Mouse (Mus musculus) brown adipose tissue, adult 24 weeks (tissue): ENCODE measurements around the gene Trim33. TPM values are rescaled to one million over a fixed set of nuclear protein-coding genes. Genes with fewer than 3 reads are reported as not detected.

Experiments
- H3K27ac ChIP-seq: fragments of 200-500 bp; replicated peaks from 2 replicates; pipeline ENCODE4 v1.5.1; 2012; ENCODE audit warnings: low read depth, mild to moderate bottlenecking, low read length
- H3K4me1 ChIP-seq: fragments of 200-500 bp; 2 replicates; pipeline ENCODE4 v1.6.1; 2012; ENCODE audit warnings: low read length, mixed read lengths; ENCODE audit not compliant: control insufficient read depth, insufficient read depth, insufficient read length
- H3K4me3 ChIP-seq: fragments of 200-500 bp; 2 replicates; pipeline ENCODE4 v1.5.1; 2012; ENCODE audit warnings: low read depth, mild to moderate bottlenecking, low read length, moderate library complexity; ENCODE audit not compliant: insufficient read depth
- polyA plus RNA-seq: library from polyadenylated mRNA; stranded (reverse); fragments of >200 nt; gene quantifications from 2 replicates; pipeline ENCODE4 v1.2.4, GENCODE M21; 2012; ENCODE audit not compliant: missing spikeins, insufficient read depth, insufficient read length

Gene Trim33
- 9.6 and 23.0 TPM in 2 replicates for polyA plus RNA-seq

DNA sequence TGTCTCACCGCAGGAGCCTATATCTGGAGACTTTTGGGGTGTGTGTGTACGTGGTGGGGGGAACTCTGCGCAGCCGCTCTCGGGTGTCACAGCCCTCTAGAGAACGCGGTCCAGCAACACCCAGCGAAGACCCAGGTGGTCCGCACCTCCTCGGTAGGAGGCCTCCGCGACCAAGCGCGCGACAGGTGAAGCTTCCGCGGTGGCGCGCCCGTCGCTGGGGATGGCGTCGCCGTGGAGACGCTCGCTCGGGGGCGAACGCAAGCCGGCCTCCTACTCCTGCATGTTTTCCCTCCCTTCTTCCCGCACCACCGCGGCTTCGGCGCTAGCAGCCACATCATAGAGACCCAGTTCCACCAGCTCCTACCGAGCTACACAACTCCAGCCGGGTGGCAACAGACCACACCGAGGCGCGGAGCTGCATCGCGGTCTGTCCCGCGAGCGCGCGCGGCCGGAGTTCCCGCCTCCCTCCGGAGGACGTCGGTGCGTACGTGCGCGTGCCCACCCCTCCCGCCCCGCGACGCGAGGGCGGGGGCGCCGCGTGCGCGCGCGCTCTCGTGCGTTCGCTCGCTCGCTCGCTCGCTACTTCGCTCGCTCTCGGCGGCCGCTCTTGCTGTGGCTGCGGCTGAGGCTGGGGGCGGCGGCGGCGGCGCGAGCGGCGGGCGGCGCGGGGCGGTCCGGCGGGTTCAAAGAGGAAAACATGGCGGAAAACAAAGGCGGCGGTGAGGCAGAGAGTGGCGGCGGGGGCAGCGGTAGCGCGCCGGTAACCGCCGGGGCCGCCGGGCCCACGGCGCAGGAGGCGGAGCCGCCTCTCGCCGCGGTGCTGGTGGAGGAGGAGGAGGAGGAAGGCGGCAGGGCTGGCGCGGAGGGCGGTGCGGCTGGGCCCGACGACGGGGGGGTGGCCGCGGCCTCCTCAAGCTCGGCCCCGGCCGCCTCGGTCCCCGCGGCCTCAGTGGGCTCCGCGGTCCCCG, at the start of gene Trim33:
Trim33 (plus strand) TSS at position 112 of the 968 bp plus-strand sequence.
- H3K27ac ChIP-seq: peak within 1 kb of the TSS; percentile 71
- H3K4me3 ChIP-seq: peak within 1 kb of the TSS; percentile 99
- peaks cover 4% of the 10 kb centered on the region; the same call in 1 of the 2 replicates for H3K4me1 ChIP-seq

DNA sequence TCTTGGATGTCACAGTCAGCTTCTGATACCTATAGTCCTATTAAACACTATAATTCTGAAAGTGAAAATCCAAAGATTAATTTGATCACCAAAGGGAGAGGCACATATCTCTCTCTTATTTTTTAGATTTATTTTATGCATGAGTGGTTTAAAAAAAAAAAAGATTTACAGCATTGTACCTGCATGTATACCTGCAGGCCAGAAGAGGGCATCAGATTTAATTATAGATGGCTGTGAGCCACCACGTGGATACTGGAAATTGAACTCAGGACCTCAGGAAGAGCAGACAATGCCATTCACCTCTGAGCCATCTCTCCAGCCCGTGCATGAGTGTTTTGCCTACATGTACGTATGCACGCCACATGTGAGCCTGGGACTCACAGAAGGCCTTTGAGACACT, 46.7 kb upstream of the Trim33 start:
- no peak overlapping the region for H3K4me3 ChIP-seq
- H3K27ac ChIP-seq: no peak overlapping the region
- H3K4me1 ChIP-seq: no peaks in the 10 kb centered on the region

DNA sequence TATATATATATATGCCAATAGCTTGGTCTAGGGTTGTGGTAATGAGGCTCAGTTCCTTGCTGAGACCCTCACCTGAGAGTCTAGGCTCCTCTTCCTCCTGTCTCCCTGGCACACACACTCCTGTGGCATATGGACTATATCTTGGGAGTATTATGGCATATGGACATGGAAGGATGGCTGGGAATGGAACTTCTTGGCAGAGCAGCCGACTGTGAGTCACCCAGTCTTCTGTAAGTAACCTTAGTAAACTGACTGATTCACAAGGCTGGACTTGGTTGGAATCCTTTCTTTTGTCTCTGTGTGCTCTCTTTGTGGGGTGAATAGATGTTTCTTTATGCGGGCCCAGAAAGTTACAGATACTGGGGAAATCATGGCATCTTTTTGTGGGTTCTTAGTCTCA, 37.6 kb upstream of the Trim33 start:
- no peaks in the 10 kb centered on the region for H3K4me1 ChIP-seq
- no peak overlapping the region for H3K4me3 ChIP-seq
- no peak overlapping the region for H3K27ac ChIP-seq

DNA sequence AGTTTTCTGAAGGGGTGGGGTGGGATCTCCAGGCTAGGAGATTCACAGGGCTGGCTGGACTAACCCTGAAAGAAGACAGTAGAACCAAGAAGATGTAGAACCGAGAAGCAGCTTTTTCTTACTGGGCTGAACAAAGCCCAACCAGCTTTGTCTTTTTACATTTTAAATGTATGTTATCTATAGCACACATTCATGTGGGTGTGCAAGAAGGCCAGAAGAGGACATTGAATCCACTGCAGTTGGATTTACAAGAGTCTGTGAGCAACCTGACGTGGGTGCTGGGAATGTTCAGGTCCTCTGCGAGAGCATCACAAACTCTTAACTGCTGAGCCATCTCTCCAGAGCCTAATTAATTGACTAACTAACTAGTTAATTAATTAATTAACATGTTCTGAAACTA, 36.9 kb upstream of the Trim33 start:
- H3K27ac ChIP-seq: no peak overlapping the region
- no peaks in the 10 kb centered on the region for H3K4me1 ChIP-seq
- no peak overlapping the region for H3K4me3 ChIP-seq

DNA sequence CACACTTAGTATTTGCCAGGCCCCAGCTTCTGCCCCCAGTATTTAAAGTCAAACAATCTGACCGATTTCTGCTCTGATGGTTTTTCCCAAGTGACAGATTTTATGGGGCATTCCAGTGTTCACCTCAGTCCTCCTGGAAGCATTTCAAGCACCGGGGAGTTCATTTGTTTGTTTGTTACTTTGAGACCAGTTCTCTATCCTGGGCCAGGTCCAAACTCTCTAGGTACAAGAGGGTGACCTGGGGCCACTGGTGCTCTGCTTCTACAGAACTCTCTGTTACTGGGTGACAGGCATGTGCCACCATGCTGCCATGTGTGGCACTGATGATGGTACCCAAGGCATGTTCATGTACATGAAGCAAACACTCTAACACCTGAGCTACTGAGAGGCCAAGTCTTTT, 35.6 kb upstream of the Trim33 start:
- Histone ChIP-seq H3K4me1 (no peaks in the 10 kb centered on the region), H3K4me3 (no peak overlapping the region), H3K27ac (no peak overlapping the region)

DNA sequence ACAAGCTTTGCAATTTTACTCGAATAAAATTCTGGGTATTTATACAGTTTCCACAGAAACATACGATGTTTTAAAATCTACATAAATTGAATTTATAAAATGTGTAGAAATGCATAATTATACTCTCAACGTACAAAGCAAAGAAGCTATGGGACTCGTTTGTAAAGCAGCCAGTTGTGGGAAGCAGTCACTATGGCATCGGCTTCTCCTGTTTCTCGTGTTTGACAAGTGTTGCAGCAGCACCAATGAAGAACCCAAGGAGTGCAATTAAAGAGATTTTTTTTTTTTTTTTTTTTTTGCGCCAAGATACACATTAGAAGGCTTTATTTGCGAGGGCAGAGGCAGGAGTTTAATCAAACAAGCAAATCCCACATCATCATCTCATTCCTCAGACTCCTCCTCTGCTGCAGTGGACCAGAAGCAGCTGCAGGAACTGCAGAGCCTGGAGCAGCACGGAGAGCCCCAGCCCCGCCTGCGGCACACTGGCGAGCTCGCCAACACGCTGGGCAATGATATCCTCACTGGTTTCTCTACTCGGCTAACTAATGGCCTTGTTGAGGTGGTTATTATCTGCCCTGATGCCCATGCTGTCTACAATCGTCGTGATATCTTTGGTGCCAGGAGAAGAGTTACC, 32.3 kb upstream of the Trim33 start:
- Histone ChIP-seq H3K4me3 (no peak overlapping the region), H3K4me1 (no peaks in the 10 kb centered on the region), H3K27ac (no peak overlapping the region)

DNA sequence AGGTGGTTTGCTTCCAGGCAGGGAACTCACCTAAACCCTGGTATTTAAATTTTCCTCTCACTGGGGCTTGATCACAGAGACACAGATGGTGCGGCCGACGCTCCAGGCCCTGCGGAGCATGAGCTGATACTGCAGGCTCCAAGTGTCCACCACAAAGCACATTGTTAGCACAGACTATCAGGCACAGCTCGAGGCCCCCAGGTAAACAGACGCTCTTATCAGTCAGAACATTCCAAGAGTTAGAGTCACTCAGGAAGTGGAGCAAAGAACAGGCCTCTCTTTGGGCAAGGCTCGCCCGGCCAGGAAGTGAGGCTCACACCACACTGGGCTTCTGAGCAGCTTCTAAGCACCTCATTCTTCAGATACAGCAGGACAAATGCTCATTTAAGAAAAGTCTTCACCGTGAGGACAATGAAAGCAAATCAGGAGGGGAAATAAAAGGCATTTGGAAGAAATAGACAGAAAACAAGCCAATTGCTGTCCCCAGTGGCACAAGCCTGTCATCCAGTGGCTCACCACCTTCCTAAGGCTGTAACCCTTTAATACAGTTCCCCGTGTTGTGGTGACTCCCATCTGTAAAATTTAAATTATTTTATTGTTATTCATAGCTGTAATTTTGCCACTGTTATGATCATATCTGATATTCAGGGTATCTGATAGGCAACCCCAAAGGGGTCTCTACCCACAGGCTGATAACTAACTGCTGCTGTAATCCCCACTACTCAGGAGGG, 22.8 kb upstream of the Trim33 start:
- no peaks in the 10 kb centered on the region for H3K4me1 ChIP-seq
- no peak overlapping the region for H3K4me3 ChIP-seq
- no peak overlapping the region for H3K27ac ChIP-seq

DNA sequence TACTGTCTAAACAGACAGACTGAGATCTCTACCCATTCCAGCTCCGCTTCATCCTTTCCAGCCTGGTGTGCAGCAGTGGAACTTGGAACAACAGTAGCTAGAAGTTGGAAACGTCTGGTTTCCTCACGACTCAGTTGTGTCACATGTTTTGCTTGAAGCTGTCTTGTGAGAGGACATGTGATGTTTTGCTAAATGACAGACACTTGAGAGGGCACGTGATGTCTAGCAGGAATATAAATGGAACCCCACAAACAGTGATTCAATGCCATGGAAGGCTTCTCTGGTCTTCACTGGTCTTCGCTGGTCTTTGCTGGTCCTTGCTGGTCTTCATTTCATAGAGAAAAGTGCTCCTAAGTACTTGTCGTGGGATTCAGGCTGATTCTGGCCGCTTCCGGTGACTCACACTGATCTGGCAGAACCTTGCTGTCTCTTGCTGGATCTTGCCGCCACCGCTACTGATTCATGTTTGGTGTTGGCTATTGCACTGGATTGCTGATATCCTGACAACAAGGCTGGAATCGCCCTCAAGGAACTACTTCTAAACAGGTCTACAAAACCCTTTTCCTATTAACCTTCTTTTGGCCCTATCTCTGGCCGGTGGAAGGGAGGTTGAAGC, 16.2 kb upstream of the Trim33 start:
- no peak overlapping the region for H3K4me3 ChIP-seq
- H3K27ac ChIP-seq: no peak overlapping the region
- H3K4me1 ChIP-seq: no peaks in the 10 kb centered on the region

DNA sequence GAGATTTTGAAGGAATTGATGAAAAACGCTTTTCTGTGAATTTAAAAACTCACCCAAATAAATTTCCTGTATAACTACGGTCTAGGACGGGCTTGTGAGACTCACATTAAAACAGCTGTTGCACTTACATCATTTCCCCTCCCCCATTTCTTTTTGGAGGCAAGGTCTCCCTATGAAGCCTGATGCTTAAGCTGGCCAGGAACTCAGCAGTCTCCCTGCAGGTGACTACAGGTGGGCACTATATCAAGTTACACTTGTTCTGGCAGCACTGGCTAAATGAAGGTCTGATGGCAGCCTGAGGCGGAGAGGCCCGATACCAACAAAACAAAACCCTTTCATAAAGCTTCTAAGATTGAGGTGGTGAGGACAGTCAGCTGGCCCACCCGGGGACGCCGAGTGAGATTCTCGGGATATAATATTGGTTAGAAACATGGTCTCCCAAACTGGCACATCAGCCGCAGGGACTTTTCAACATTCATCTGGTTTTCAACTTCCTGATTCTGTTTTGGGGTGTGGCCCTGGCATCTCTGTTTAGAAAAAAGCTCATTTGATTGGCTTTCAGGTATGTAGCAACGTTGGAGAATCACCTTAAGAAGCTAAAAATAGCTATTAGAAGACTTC, 422 bp upstream of the Trim33 start:
- 0 out of 2 replicates have a peak overlapping the region, but pooled peaks have one; percentile 39 for H3K27ac ChIP-seq
- peak overlapping the region; percentile 94 for H3K4me3 ChIP-seq
- peaks cover 4% of the 10 kb centered on the region; the same call in 1 of the 2 replicates for H3K4me1 ChIP-seq

DNA sequence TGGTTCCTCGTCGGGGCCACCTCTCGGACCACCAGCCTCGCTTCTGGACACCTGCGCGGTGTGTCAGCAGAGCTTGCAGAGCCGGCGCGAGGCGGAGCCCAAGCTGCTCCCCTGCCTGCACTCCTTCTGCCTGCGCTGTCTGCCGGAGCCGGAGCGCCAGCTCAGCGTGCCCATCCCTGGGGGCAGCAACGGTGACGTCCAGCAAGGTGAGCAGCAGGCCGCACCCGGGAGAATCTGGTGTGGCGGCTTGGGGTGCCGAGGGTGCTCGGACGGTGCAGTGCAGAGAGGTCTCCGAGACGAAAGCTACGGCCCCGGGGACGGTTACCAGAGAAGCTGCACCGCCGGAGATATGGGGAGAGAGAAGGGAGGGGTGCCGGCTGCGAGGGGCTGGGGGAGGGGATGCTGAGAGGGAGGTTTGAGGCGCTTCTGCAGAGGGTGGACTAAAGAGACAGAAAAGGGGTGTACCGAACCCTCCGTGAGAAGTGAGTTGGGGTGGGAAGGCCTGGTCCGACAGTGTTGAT, 1.2 kb downstream of the Trim33 start:
- H3K4me1 ChIP-seq: peaks cover 4% of the 10 kb centered on the region; the same call in 1 of the 2 replicates
- 0 out of 2 replicates have a peak overlapping the region, but pooled peaks have one; percentile 17 for H3K27ac ChIP-seq
- H3K4me3 ChIP-seq: peak overlapping the region; percentile 99

DNA sequence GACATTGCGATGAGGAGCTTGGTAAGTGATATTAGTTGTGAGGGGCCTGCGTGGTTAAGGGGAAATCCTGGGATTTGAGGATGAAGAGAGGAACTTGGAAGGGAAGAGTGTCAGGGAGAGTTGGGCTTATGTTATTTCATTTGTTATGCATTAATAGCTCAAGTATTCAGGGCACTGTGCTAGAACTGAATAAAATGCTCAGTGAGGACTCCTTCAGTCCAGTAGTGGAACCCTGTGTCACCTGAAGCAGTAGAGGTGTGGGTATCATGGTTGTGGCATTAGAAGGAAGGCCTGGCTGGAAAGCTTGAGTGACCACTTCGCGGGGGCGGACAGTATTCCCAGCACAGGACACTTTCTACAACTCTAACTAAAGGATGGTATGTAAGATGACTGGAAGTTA, 1.8 kb downstream of the Trim33 start:
- H3K27ac ChIP-seq: no peak overlapping the region
- peaks cover 4% of the 10 kb centered on the region; the same call in 1 of the 2 replicates for H3K4me1 ChIP-seq

DNA sequence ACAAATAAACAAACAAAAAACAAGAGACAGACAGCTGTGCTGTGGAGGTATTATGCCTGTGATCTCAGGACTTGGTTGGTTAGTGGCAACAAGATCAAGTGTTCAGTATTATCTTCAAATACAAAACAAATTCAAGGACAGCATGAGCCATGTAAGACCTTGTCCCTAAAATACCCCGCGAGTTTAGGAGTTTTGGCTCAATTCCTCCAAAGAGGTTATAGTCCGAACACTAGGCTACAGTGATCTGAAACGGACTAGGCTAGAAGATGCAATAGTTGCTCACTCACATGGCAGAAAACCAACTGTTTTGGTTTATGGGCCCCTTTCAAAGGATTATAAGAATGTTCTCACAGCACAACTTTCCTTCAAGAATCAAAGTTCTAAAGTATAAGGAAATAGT, 9.7 kb downstream of the Trim33 start:
- Histone ChIP-seq H3K4me3 (no peak overlapping the region), H3K4me1 (peaks cover 8% of the 10 kb centered on the region; the same call in 1 of the 2 replicates), H3K27ac (0 out of 2 replicates have a peak overlapping the region, but pooled peaks have one; percentile 23)

More for the DNA sequence above, 1.8 kb downstream of the Trim33 start:
- H3K4me3 ChIP-seq: peak overlapping the region; percentile 99

DNA sequence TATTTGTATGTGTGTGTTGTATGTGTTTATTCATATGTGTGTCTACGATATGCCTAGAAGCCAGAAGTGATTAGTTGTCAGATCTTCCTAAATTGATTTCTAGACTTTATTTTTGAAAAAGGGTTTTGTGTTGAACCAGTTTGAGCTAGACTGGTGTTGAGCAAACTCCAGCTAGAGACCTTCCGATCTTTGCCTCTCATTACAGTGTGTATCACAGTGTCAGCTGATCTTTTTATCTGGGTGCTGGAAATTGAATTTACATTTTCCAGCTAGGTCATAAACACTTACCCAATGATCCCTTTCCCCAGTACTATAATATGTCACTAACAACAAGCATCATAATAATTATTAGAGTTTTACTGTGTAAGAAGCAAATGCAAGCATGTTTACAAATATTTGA, 12.0 kb downstream of the Trim33 start:
- no peak overlapping the region for H3K27ac ChIP-seq
- no peak overlapping the region for H3K4me3 ChIP-seq
- H3K4me1 ChIP-seq: peaks cover 8% of the 10 kb centered on the region; the same call in 1 of the 2 replicates

DNA sequence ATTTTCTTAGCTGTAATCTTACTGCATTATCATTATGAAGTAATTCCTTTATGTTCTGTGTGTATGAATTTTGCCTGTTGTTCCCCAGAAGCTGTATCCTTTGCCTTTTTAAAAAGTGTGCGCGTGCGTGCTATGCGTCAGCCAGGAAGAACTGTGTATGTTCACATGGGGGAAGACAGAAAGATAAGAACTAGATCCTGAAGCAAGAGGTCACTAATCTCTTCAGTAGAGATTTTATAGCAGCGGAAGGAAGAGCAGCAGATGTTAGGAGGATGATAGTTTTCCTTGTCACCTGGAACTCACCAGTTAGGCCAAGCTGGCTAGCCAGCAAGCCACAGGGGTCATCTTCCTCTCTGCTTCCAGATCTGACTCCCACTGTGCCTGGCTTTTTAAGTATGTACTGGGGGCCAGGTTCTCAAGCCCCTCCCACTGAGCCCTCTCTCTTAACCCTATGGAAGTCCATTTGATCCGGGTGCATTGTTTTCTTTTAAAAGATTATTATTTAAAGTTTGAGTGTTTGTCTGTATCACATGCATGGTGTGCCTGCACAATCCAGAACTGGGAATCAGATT, 26.4 kb downstream of the Trim33 start:
- H3K4me1 ChIP-seq: peaks cover 3% of the 10 kb centered on the region; the same call in 1 of the 2 replicates
- H3K27ac ChIP-seq: no peak overlapping the region
- H3K4me3 ChIP-seq: no peak overlapping the region
